Comparison of ENCODE assay signal across 9 mouse cellular contexts in genomic region chr15:11407381-11407780, GRCm38 (mm10). TPM values are rescaled to one million over a fixed set of nuclear protein-coding genes. Genes with fewer than 3 reads are reported as not detected.
DNase-seq lines count a peak whose midpoint lies in the region; ATAC-seq and TF ChIP-seq lines count a peak whose summit lies in the region.
"Had no signal": no experiment of that assay in that cellular context is flagged by ENCODE, and none has a peak within 500 bp of the region (broad histone marks: within the 10 kb centered on the region; RNA-seq: fewer than 3 reads in every experiment).

No protein-coding gene starts in this region.

- peak; percentile 30; the same call in 1 of the 2 replicates for ATAC-seq in forebrain, embryonic 12.5 days (ENCODE audit: low FRiP score)
- no peak for ATAC-seq in liver, embryonic 13.5 days (ENCODE audit: low read depth)
- ATAC-seq in neural tube, embryonic 14.5 days (ENCODE audit: low read depth), result peak; percentile 29; the same call in 1 of the 2 replicates
- no peak for ATAC-seq in erythroid progenitor cell, adult 5-6 weeks (replicated peaks; ENCODE audit: low FRiP score, poor library complexity, severe bottlenecking)

- peak; percentile 58 for TF ChIP-seq CTCF in bone marrow, adult 2 months (IDR thresholded peaks at IDR 0.05; ENCODE audit: control insufficient read depth, insufficient read depth, low read length)
- TF ChIP-seq CTCF in kidney, adult 2 months (conservative IDR thresholded peaks at IDR 0.05; ENCODE audit: insufficient read depth, insufficient read length, low read depth, low read length), result peak; percentile 81

- no peaks in the 10 kb centered on the region; the same call in 1 of the 2 replicates for H3K4me1 ChIP-seq in bone marrow, adult 2 months (ENCODE audit: control insufficient read depth, insufficient read depth, low read length)
- no peaks in the 10 kb centered on the region for H3K4me1 ChIP-seq in forebrain, embryonic 12.5 days
- no peaks in the 10 kb centered on the region for H3K4me1 ChIP-seq in kidney, adult 2 months (ENCODE audit: control insufficient read depth, insufficient read depth, low read length)
- H3K4me1 ChIP-seq in liver, embryonic 13.5 days (replicated peaks), result no peaks in the 10 kb centered on the region
- no peaks in the 10 kb centered on the region for H3K4me1 ChIP-seq in neural tube, embryonic 14.5 days (ENCODE audit: control insufficient read depth, insufficient read depth, low read length)
- H3K4me1 ChIP-seq: heart, embryonic 15.5 days had no signal

- peak; percentile 93 for DNase-seq in 3T3-L1 (ENCODE audit: low read depth, low spot score)
- peak; percentile 72 to 74 for DNase-seq in B cell, adult 2 months
- peak; percentile 73 for DNase-seq in kidney, adult 2 months
- DNase-seq in liver, embryonic 13.5 days, result peak; percentile 28

- H3K4me3 ChIP-seq in bone marrow, adult 2 months (replicated peaks; ENCODE audit: control insufficient read depth, low read depth, low read length), result no peak overlapping the region
- no peak overlapping the region for H3K4me3 ChIP-seq in forebrain, embryonic 12.5 days (replicated peaks)
- H3K4me3 ChIP-seq in kidney, adult 2 months (ENCODE audit: insufficient read depth, low read depth, low read length), result no peak overlapping the region
- H3K4me3 ChIP-seq in liver, embryonic 13.5 days (replicated peaks), result no peak overlapping the region
- no peak overlapping the region for H3K4me3 ChIP-seq in neural tube, embryonic 14.5 days (ENCODE audit: low read depth, low read length)
- H3K4me3 ChIP-seq: heart, embryonic 15.5 days had no signal

- WGBS in bone marrow, adult 2 months, result 5% methylated on average over 8 of the region's 8 CpGs
- WGBS in forebrain, embryonic 12.5 days, result 15% methylated on average over 8 of the region's 8 CpGs
- 10% methylated on average over 8 of the region's 8 CpGs for WGBS in kidney, adult 2 months
- WGBS in liver, embryonic 13.5 days (ENCODE audit: insufficient replicate concordance), result 7% methylated on average over 8 of the region's 8 CpGs
- 17% methylated on average over 8 of the region's 8 CpGs for WGBS in neural tube, embryonic 14.5 days

- no peak overlapping the region for H3K9ac ChIP-seq in forebrain, embryonic 12.5 days
- no peak overlapping the region for H3K9ac ChIP-seq in liver, embryonic 13.5 days
- no peak overlapping the region for H3K9ac ChIP-seq in neural tube, embryonic 14.5 days (replicated peaks; ENCODE audit: low read depth, low read length)
- H3K9ac ChIP-seq: heart, embryonic 15.5 days had no signal

- no peak overlapping the region for H3K4me2 ChIP-seq in forebrain, embryonic 12.5 days
- H3K4me2 ChIP-seq in liver, embryonic 13.5 days, result no peak overlapping the region
- no peak overlapping the region for H3K4me2 ChIP-seq in neural tube, embryonic 14.5 days (ENCODE audit: low read depth, low read length)
- H3K4me2 ChIP-seq: heart, embryonic 15.5 days had no signal

- no peaks in the 10 kb centered on the region for H3K36me3 ChIP-seq in forebrain, embryonic 12.5 days (replicated peaks)
- H3K36me3 ChIP-seq in kidney, adult 2 months (ENCODE audit: control insufficient read depth, insufficient read depth, low read length), result no peaks in the 10 kb centered on the region
- no peaks in the 10 kb centered on the region for H3K36me3 ChIP-seq in liver, embryonic 13.5 days
- H3K36me3 ChIP-seq in neural tube, embryonic 14.5 days (ENCODE audit: control insufficient read depth, insufficient read depth, low read length), result no peaks in the 10 kb centered on the region
- H3K36me3 ChIP-seq: heart, embryonic 15.5 days had no signal

- no peaks in the 10 kb centered on the region for H3K9me3 ChIP-seq in forebrain, embryonic 12.5 days
- H3K9me3 ChIP-seq in liver, embryonic 13.5 days (replicated peaks), result no peaks in the 10 kb centered on the region
- H3K9me3 ChIP-seq in neural tube, embryonic 14.5 days (ENCODE audit: control insufficient read depth, low read length), result no peaks in the 10 kb centered on the region
- H3K9me3 ChIP-seq: heart, embryonic 15.5 days had no signal

- TF ChIP-seq POLR2A in bone marrow, adult 2 months (IDR thresholded peaks at IDR 0.05; ENCODE audit: borderline replicate concordance, control insufficient read depth, low read depth, low read length), result no peak
- TF ChIP-seq POLR2A in kidney, adult 2 months (IDR thresholded peaks at IDR 0.05; ENCODE audit: low read depth, low read length), result no peak

- H3K27me3 ChIP-seq in forebrain, embryonic 12.5 days, result peaks cover 7% of the 10 kb centered on the region; the same call in 1 of the 2 replicates
- H3K27me3 ChIP-seq in kidney, adult 2 months (replicated peaks; ENCODE audit: control insufficient read depth, insufficient read depth, low read length), result no peaks in the 10 kb centered on the region
- 0 out of 2 replicates have a peak, but pooled peaks cover 5% of the 10 kb centered on the region for H3K27me3 ChIP-seq in liver, embryonic 13.5 days
- no peaks in the 10 kb centered on the region for H3K27me3 ChIP-seq in neural tube, embryonic 14.5 days (ENCODE audit: control insufficient read depth, insufficient read depth, low read length)

- H3K27ac ChIP-seq in bone marrow, adult 2 months (ENCODE audit: control insufficient read depth, insufficient read depth, low read depth, low read length, poor library complexity), result no peak overlapping the region
- no peak overlapping the region for H3K27ac ChIP-seq in forebrain, embryonic 12.5 days
- H3K27ac ChIP-seq in kidney, adult 2 months (ENCODE audit: insufficient read depth, low read depth, low read length), result no peak overlapping the region
- H3K27ac ChIP-seq in liver, embryonic 13.5 days, result no peak overlapping the region
- H3K27ac ChIP-seq in neural tube, embryonic 14.5 days (ENCODE audit: low read depth, low read length), result no peak overlapping the region
- H3K27ac ChIP-seq: heart, embryonic 15.5 days had no signal

RNA-seq across cellular contexts. Expression of gene Tars, which starts 7.9 kb away (rescaled TPM):
- polyA plus RNA-seq in bone marrow, adult 2 months (2011; ENCODE audit: insufficient read depth, insufficient read length, low replicate concordance, missing spikeins), result 21.6 and 38.9 TPM in 2 replicates
- polyA plus RNA-seq in forebrain, embryonic 12.5 days (2016; fragmentation: Nextera tagmentation; extraction: Ambion mirVana), result 78.8 and 86.0 TPM in 2 replicates
- 10.6 and 12.9 TPM in 2 replicates for polyA plus RNA-seq in kidney, adult 2 months (2012; rRNA removed)
- polyA plus RNA-seq in liver, embryonic 13.5 days (2015; fragmentation: Nextera tagmentation; extraction: Ambion mirVana), result 51.1 and 61.5 TPM in 2 replicates
- polyA plus RNA-seq in neural tube, embryonic 14.5 days (2014; fragmentation: Nextera tagmentation; extraction: Ambion mirVana), result 45.4 and 50.0 TPM in 2 replicates
- 10.1 and 18.4 TPM in 2 replicates for total RNA-seq in erythroid progenitor cell, adult 5-6 weeks (2015; ENCODE audit: low replicate concordance)
- total RNA-seq in erythroid progenitor cell, adult 5-6 weeks (2017; ENCODE audit: low replicate concordance), result 29.4 and 30.4 TPM in 2 replicates

Comparison
In these comparisons a context has a peak if more than half of its experiments do, and no peak if none do; other contexts are left out.
1. DNase-seq: peak in every context shown above with its lines; median percentile 93 in 3T3-L1; 73 in B cell, adult 2 months; 73 in kidney, adult 2 months; 28 in liver, embryonic 13.5 days.
2. ATAC-seq: peak in forebrain, embryonic 12.5 days (single experiment) and neural tube, embryonic 14.5 days (single experiment); none in liver, embryonic 13.5 days (single experiment) and erythroid progenitor cell, adult 5-6 weeks (single experiment).